8 mouse cellular contexts compared by ENCODE assay signal in genomic region chr7:128003688-128004087, GRCm38 (mm10). TPM values are rescaled to one million over a fixed set of nuclear protein-coding genes. Genes with fewer than 3 reads are reported as not detected.
DNase-seq lines count a peak whose midpoint lies in the region; ATAC-seq lines count a peak whose summit lies in the region.

Gene Trim72 (plus strand): TSS chr7:128003949.

- no peaks in the 10 kb centered on the region for H3K27me3 ChIP-seq in hindbrain, embryonic 14.5 days (ENCODE audit: control insufficient read depth, insufficient read depth, low read length)
- no peaks in the 10 kb centered on the region; the same call in 1 of the 2 replicates for H3K27me3 ChIP-seq in neural tube, embryonic 15.5 days (replicated peaks)

- no peaks in the 10 kb centered on the region for H3K36me3 ChIP-seq in hindbrain, embryonic 14.5 days (replicated peaks; ENCODE audit: control insufficient read depth, insufficient read depth)
- no peaks in the 10 kb centered on the region for H3K36me3 ChIP-seq in neural tube, embryonic 15.5 days

- H3K9me3 ChIP-seq in hindbrain, embryonic 14.5 days (ENCODE audit: control insufficient read depth, low read length), result no peaks in the 10 kb centered on the region
- no peaks in the 10 kb centered on the region for H3K9me3 ChIP-seq in neural tube, embryonic 15.5 days (replicated peaks)

- WGBS in hindbrain, embryonic 14.5 days, result 92% methylated on average over 2 of the region's 2 CpGs
- WGBS in neural tube, embryonic 15.5 days, result 89% methylated on average over 2 of the region's 2 CpGs

- DNase-seq in right cerebral cortex, adult 18-20 months, result peak; percentile 50
- DNase-seq in right cerebral cortex, postnatal 25 days, result no peak
- peak; percentile 44 for DNase-seq in gastrocnemius, postnatal 10 days
- DNase-seq in hindbrain, embryonic 14.5 days (ENCODE audit: low spot score), result no peak
- no peak for DNase-seq in natural killer cell, adult 2 months (ENCODE audit: low spot score in 2 of 2)
- DNase-seq in adipocyte (ENCODE audit: low spot score), result no peak

- H3K4me3 ChIP-seq in hindbrain, embryonic 14.5 days (replicated peaks; ENCODE audit: low read length), result no peak within 1 kb of the TSS
- H3K4me3 ChIP-seq in neural tube, embryonic 15.5 days (replicated peaks), result no peak within 1 kb of the TSS

- H3K4me2 ChIP-seq in hindbrain, embryonic 14.5 days (replicated peaks), result peak within 1 kb of the TSS; percentile 24; the same call in 1 of the 2 replicates
- peak within 1 kb of the TSS; percentile 17 for H3K4me2 ChIP-seq in neural tube, embryonic 15.5 days

- no peaks in the 10 kb centered on the region for H3K4me1 ChIP-seq in hindbrain, embryonic 14.5 days (replicated peaks; ENCODE audit: control insufficient read depth, insufficient read depth, low read length)
- no peaks in the 10 kb centered on the region for H3K4me1 ChIP-seq in neural tube, embryonic 15.5 days

- no peak within 1 kb of the TSS for H3K27ac ChIP-seq in hindbrain, embryonic 14.5 days
- H3K27ac ChIP-seq in neural tube, embryonic 15.5 days (replicated peaks), result no peak within 1 kb of the TSS

- H3K9ac ChIP-seq in hindbrain, embryonic 14.5 days, result no peak within 1 kb of the TSS
- no peak within 1 kb of the TSS for H3K9ac ChIP-seq in neural tube, embryonic 15.5 days (replicated peaks)

- ATAC-seq in hindbrain, embryonic 14.5 days (ENCODE audit: low FRiP score), result no peak
- no peak for ATAC-seq in neural tube, embryonic 15.5 days (ENCODE audit: low FRiP score)
- no peak for ATAC-seq in activated CD4-positive, CD25-positive, alpha-beta regulatory T cell, adult 4 months

RNA-seq across cellular contexts. Expression of gene Trim72, which starts in this region (rescaled TPM):
- 100 to 1,000 TPM; 238 to 256 TPM for total RNA-seq in gastrocnemius, postnatal 10 days (2021)
- not detected in 2 replicates for polyA plus RNA-seq in hindbrain, embryonic 14.5 days (2014; fragmentation: Nextera tagmentation; extraction: Ambion mirVana)
- 0.31 and 0.40 TPM in 2 replicates for polyA plus RNA-seq in neural tube, embryonic 15.5 days (2015; fragmentation: Nextera tagmentation; extraction: Ambion mirVana)
- polyA plus RNA-seq in activated CD4-positive, CD25-positive, alpha-beta regulatory T cell, adult 4 months (2017; shearing (Covaris generic)), result under 1 TPM in 1 of 2 experiments, not detected in 1; 0.36 TPM

Comparison
In these comparisons a context has a peak if more than half of its experiments do, and no peak if none do; other contexts are left out.
1. DNase-seq: peak in right cerebral cortex, adult 18-20 months (single experiment) and gastrocnemius, postnatal 10 days (single experiment); none in right cerebral cortex, postnatal 25 days (single experiment), hindbrain, embryonic 14.5 days (single experiment), natural killer cell, adult 2 months (0 of 2) and adipocyte (single experiment).